ENCODE assay signal across 9 mouse cellular contexts in genomic region chr11:46090036-46090725, GRCm38 (mm10). TPM values are rescaled to one million over a fixed set of nuclear protein-coding genes. Genes with fewer than 3 reads are reported as not detected.
DNase-seq lines count a peak whose midpoint lies in the region; ATAC-seq and TF ChIP-seq lines count a peak whose summit lies in the region.
"Had no signal": no experiment of that assay in that cellular context is flagged by ENCODE, and none has a peak within 500 bp of the region (broad histone marks: within the 10 kb centered on the region; RNA-seq: fewer than 3 reads in every experiment).

No protein-coding gene starts in this region.

- H3K9ac ChIP-seq in heart, postnatal 0 days (replicated peaks; ENCODE audit: low read depth, low read length), result no peak overlapping the region
- H3K9ac ChIP-seq in ES-Bruce4 (ENCODE audit: low read depth, poor library complexity, severe bottlenecking), result no peak overlapping the region
- H3K9ac ChIP-seq in stomach, embryonic 14.5 days (replicated peaks; ENCODE audit: low read depth, low read length), result no peak overlapping the region
- no peak overlapping the region for H3K9ac ChIP-seq in forebrain, postnatal 0 days
- H3K9ac ChIP-seq: midbrain, embryonic 12.5 days had no signal

- 77% methylated on average over 10 of the region's 10 CpGs for WGBS in heart, postnatal 0 days
- WGBS in stomach, embryonic 14.5 days, result 88% methylated on average over 10 of the region's 10 CpGs
- 89% methylated on average over 10 of the region's 10 CpGs for WGBS in forebrain, postnatal 0 days

- H3K9me3 ChIP-seq in heart, postnatal 0 days (replicated peaks; ENCODE audit: control insufficient read depth, low read length), result no peaks in the 10 kb centered on the region
- no peaks in the 10 kb centered on the region for H3K9me3 ChIP-seq in ES-Bruce4 (replicated peaks; ENCODE audit: control insufficient read depth, insufficient read depth, low read length, poor library complexity, severe bottlenecking)
- H3K9me3 ChIP-seq in stomach, embryonic 14.5 days (ENCODE audit: control insufficient read depth, low read depth, low read length), result no peaks in the 10 kb centered on the region
- H3K9me3 ChIP-seq in forebrain, postnatal 0 days (ENCODE audit: low read length), result no peaks in the 10 kb centered on the region
- H3K9me3 ChIP-seq: midbrain, embryonic 12.5 days had no signal

- no peak for DNase-seq in heart, postnatal 0 days (ENCODE audit: low spot score)
- no peak for DNase-seq in heart, adult 8-10 months (ENCODE audit: low spot score)
- no peak for DNase-seq in cerebellum, postnatal 14 days
- no peak for DNase-seq in forebrain, postnatal 0 days
- no peak for DNase-seq in layer of hippocampus, adult 9-10 months (ENCODE audit: low spot score)

- H3K27me3 ChIP-seq in heart, postnatal 0 days (ENCODE audit: control insufficient read depth, insufficient read depth, low read length), result no peaks in the 10 kb centered on the region
- no peaks in the 10 kb centered on the region for H3K27me3 ChIP-seq in ES-Bruce4 (ENCODE audit: control insufficient read depth, insufficient read depth, low read length, poor library complexity, severe bottlenecking)
- H3K27me3 ChIP-seq in stomach, embryonic 14.5 days (ENCODE audit: control insufficient read depth, insufficient read depth, low read length), result no peaks in the 10 kb centered on the region
- no peaks in the 10 kb centered on the region for H3K27me3 ChIP-seq in forebrain, postnatal 0 days (ENCODE audit: insufficient read depth, low read length)
- H3K27me3 ChIP-seq: midbrain, embryonic 12.5 days had no signal

- no peak overlapping the region for H3K4me2 ChIP-seq in heart, postnatal 0 days (ENCODE audit: low read depth, low read length)
- no peak overlapping the region for H3K4me2 ChIP-seq in stomach, embryonic 14.5 days (replicated peaks; ENCODE audit: low read depth, low read length)
- no peak overlapping the region for H3K4me2 ChIP-seq in forebrain, postnatal 0 days (ENCODE audit: low read depth)
- H3K4me2 ChIP-seq: midbrain, embryonic 12.5 days had no signal

- no peak for TF ChIP-seq CTCF in heart, postnatal 0 days (IDR thresholded peaks at IDR 0.05; ENCODE audit: low read depth)
- TF ChIP-seq CTCF in ES-Bruce4 (IDR thresholded peaks at IDR 0.05; ENCODE audit: low read depth, low read length), result no peak
- TF ChIP-seq CTCF in forebrain, postnatal 0 days (IDR thresholded peaks at IDR 0.05; ENCODE audit: low read depth), result no peak

- peak overlapping the region; percentile 68 for H3K27ac ChIP-seq in heart, postnatal 0 days (ENCODE audit: low read depth)
- peak overlapping the region; percentile 71 for H3K27ac ChIP-seq in ES-Bruce4 (ENCODE audit: insufficient read depth, low read length)
- peak overlapping the region; percentile 56; the same call in 1 of the 2 replicates for H3K27ac ChIP-seq in stomach, embryonic 14.5 days (ENCODE audit: low read length)
- H3K27ac ChIP-seq in forebrain, postnatal 0 days (ENCODE audit: low read depth, low read length), result no peak overlapping the region
- H3K27ac ChIP-seq: midbrain, embryonic 12.5 days had no signal

- no peak for TF ChIP-seq EP300 in heart, postnatal 0 days (IDR thresholded peaks at IDR 0.05; ENCODE audit: low read depth)
- no peak for TF ChIP-seq EP300 in ES-Bruce4 (IDR thresholded peaks at IDR 0.05; ENCODE audit: insufficient read depth, low read depth, low read length)

- no peak for ATAC-seq in heart, postnatal 0 days (ENCODE audit: insufficient read depth, low read depth)
- ATAC-seq in erythroid progenitor cell, adult 5-6 weeks (replicated peaks; ENCODE audit: low FRiP score, poor library complexity, severe bottlenecking), result peak; percentile 79
- no peak for ATAC-seq in stomach, embryonic 14.5 days (ENCODE audit: insufficient number of reproducible peaks, insufficient read depth, low FRiP score, low read depth)
- no peak for ATAC-seq in forebrain, postnatal 0 days

- no peak for TF ChIP-seq POLR2A in ES-Bruce4 (IDR thresholded peaks at IDR 0.05; ENCODE audit: insufficient read depth, low read length)

- peaks cover 17% of the 10 kb centered on the region for H3K36me3 ChIP-seq in heart, postnatal 0 days (replicated peaks; ENCODE audit: control insufficient read depth, insufficient read depth, low read length)
- peaks cover 7% of the 10 kb centered on the region for H3K36me3 ChIP-seq in ES-Bruce4 (ENCODE audit: control insufficient read depth, insufficient read depth, low read length, poor library complexity, severe bottlenecking)
- H3K36me3 ChIP-seq in stomach, embryonic 14.5 days (ENCODE audit: control insufficient read depth, insufficient read depth, low read length), result peaks cover 8% of the 10 kb centered on the region; the same call in 1 of the 2 replicates
- 0 out of 2 replicates have a peak, but pooled peaks cover 6% of the 10 kb centered on the region for H3K36me3 ChIP-seq in forebrain, postnatal 0 days (ENCODE audit: insufficient read depth)
- H3K36me3 ChIP-seq: midbrain, embryonic 12.5 days had no signal

- H3K4me1 ChIP-seq in heart, postnatal 0 days (ENCODE audit: control insufficient read depth, insufficient read depth), result peaks cover 65% of the 10 kb centered on the region
- H3K4me1 ChIP-seq in ES-Bruce4 (ENCODE audit: control insufficient read depth, insufficient read depth, low read length), result peaks cover 17% of the 10 kb centered on the region
- H3K4me1 ChIP-seq in stomach, embryonic 14.5 days (ENCODE audit: control insufficient read depth, insufficient read depth, low read length), result peaks cover 13% of the 10 kb centered on the region
- no peaks in the 10 kb centered on the region for H3K4me1 ChIP-seq in forebrain, postnatal 0 days (ENCODE audit: insufficient read depth)
- H3K4me1 ChIP-seq: midbrain, embryonic 12.5 days had no signal

- H3K4me3 ChIP-seq in heart, postnatal 0 days (ENCODE audit: low read depth, low read length), result no peak overlapping the region
- no peak overlapping the region for H3K4me3 ChIP-seq in ES-Bruce4 (ENCODE audit: low read depth, low read length)
- H3K4me3 ChIP-seq in stomach, embryonic 14.5 days (ENCODE audit: low read depth, low read length), result no peak overlapping the region
- H3K4me3 ChIP-seq in forebrain, postnatal 0 days (ENCODE audit: low read depth, low read length), result no peak overlapping the region
- H3K4me3 ChIP-seq: midbrain, embryonic 12.5 days had no signal

RNA-seq across cellular contexts. Expression of gene Adam19, which starts 34.4 kb away (rescaled TPM):
- total RNA-seq in heart, postnatal 0 days (2014; rRNA removed; ENCODE audit: low replicate concordance), result 59.8 and 67.9 TPM in 2 replicates
- 10.1 and 15.8 TPM in 2 replicates for polyA plus RNA-seq in heart, postnatal 0 days (2015; fragmentation: Nextera tagmentation; extraction: Ambion mirVana)
- total RNA-seq in heart, adult 8-10 months (2022), result 10 to 100 TPM; 17.7 to 42.4 (median 24.0) TPM
- 51.2 and 51.6 TPM in 2 replicates for polyA plus RNA-seq in ES-Bruce4 (2011; ENCODE audit: insufficient read depth, insufficient read length, low read depth, missing spikeins)
- 1.7 and 4.7 TPM in 2 replicates for total RNA-seq in erythroid progenitor cell, adult 5-6 weeks (2015; ENCODE audit: low replicate concordance)
- total RNA-seq in erythroid progenitor cell, adult 5-6 weeks (2017; ENCODE audit: low replicate concordance), result 2.4 and 4.1 TPM in 2 replicates
- polyA plus RNA-seq in stomach, embryonic 14.5 days (2014; fragmentation: Nextera tagmentation; extraction: Ambion mirVana), result 23.6 and 26.8 TPM in 2 replicates
- total RNA-seq in forebrain, postnatal 0 days (2014; rRNA removed), result 16.2 and 19.8 TPM in 2 replicates
- 3.5 and 5.0 TPM in 2 replicates for polyA plus RNA-seq in forebrain, postnatal 0 days (2015; fragmentation: Nextera tagmentation; extraction: Ambion mirVana)

RNA-seq across cellular contexts. Expression of gene Gm12166, which starts 38.1 kb away (rescaled TPM):
- 1.8 and 2.8 TPM in 2 replicates for total RNA-seq in heart, postnatal 0 days (2014; rRNA removed; ENCODE audit: low replicate concordance)
- polyA plus RNA-seq in heart, postnatal 0 days (2015; fragmentation: Nextera tagmentation; extraction: Ambion mirVana), result 3.6 and 3.9 TPM in 2 replicates
- 1 to 10 TPM in 2 of 4 experiments, under 1 TPM in 2; 0.43 to 1.3 (median 0.96) TPM for total RNA-seq in heart, adult 8-10 months (2022)
- polyA plus RNA-seq in ES-Bruce4 (2011; ENCODE audit: insufficient read depth, insufficient read length, low read depth, missing spikeins), result 5.5 TPM in 1 of 2 replicates, not detected in the other
- 1.7 and 8.3 TPM in 2 replicates for total RNA-seq in erythroid progenitor cell, adult 5-6 weeks (2015; ENCODE audit: low replicate concordance)
- total RNA-seq in erythroid progenitor cell, adult 5-6 weeks (2017; ENCODE audit: low replicate concordance), result not detected in 2 replicates
- 3.5 and 5.6 TPM in 2 replicates for polyA plus RNA-seq in stomach, embryonic 14.5 days (2014; fragmentation: Nextera tagmentation; extraction: Ambion mirVana)
- total RNA-seq in forebrain, postnatal 0 days (2014; rRNA removed), result 9.2 and 15.1 TPM in 2 replicates
- 6.6 and 7.4 TPM in 2 replicates for polyA plus RNA-seq in forebrain, postnatal 0 days (2015; fragmentation: Nextera tagmentation; extraction: Ambion mirVana)
